Mouse (Mus musculus) limb, embryonic 12.5 days (tissue): ENCODE measurements around the gene Pbx2. TPM values are rescaled to one million over a fixed set of nuclear protein-coding genes. Genes with fewer than 3 reads are reported as not detected.

Experiments
- ATAC-seq: fragments of 200-750 bp; cut with Nextera tagmentation; 2 replicates; pipeline ENCODE4 v1.8.0; 2017; ENCODE audit warnings: low read depth, moderate TSS enrichment; ENCODE audit not compliant: insufficient number of reproducible peaks, insufficient read depth, low FRiP score, low TSS enrichment
- H3K27ac ChIP-seq: fragments of 300-500 bp; sonication (generic); 2 replicates; pipeline ENCODE4 v1.5.1; 2016; ENCODE audit warnings: mild to moderate bottlenecking, moderate library complexity
- H3K27me3 ChIP-seq: fragments of 300-500 bp; sonication (generic); 2 replicates; pipeline ENCODE4 v1.6.1; 2016; ENCODE audit warnings: mild to moderate bottlenecking, moderate library complexity
- H3K36me3 ChIP-seq: fragments of 300-500 bp; sonication (generic); 2 replicates; pipeline ENCODE4 v1.6.1; 2016; ENCODE audit warnings: mild to moderate bottlenecking, moderate library complexity
- H3K4me1 ChIP-seq: fragments of 300-500 bp; sonication (generic); replicated peaks from 2 replicates; pipeline ENCODE4 v1.6.1; 2016
- H3K4me2 ChIP-seq: fragments of 300-500 bp; sonication (generic); 2 replicates; pipeline ENCODE4 v1.6.1; 2016; ENCODE audit warnings: mild to moderate bottlenecking, moderate library complexity
- H3K4me3 ChIP-seq: fragments of 300-500 bp; sonication (generic); replicated peaks from 2 replicates; pipeline ENCODE4 v1.5.1; 2016; ENCODE audit warnings: mild to moderate bottlenecking
- H3K9ac ChIP-seq: fragments of 300-500 bp; sonication (generic); replicated peaks from 2 replicates; pipeline ENCODE4 v1.6.1; 2016; ENCODE audit warnings: mild to moderate bottlenecking, moderate library complexity
- H3K9me3 ChIP-seq: fragments of 300-500 bp; sonication (generic); 2 replicates; pipeline ENCODE4 v1.6.1; 2016; ENCODE audit warnings: mild to moderate bottlenecking, moderate library complexity
- WGBS: fragments of 180-500 bp; shearing (Covaris S2); methylation state at CpG from one replicate; pipeline ENCODE4 v1.1.7; 2016; 5-methylcytosine and 5-hydroxymethylcytosine counted together
- polyA plus RNA-seq: library from polyadenylated mRNA; unstranded; fragments of >200 nt; fragmentation: Nextera tagmentation; extraction: Ambion mirVana; gene quantifications from 2 replicates; pipeline ENCODE4 v1.2.1, GENCODE M21; 2016

Gene Pbx2
- polyA plus RNA-seq, 1 experiment from 2014 or later: 24.6 TPM

DNA sequence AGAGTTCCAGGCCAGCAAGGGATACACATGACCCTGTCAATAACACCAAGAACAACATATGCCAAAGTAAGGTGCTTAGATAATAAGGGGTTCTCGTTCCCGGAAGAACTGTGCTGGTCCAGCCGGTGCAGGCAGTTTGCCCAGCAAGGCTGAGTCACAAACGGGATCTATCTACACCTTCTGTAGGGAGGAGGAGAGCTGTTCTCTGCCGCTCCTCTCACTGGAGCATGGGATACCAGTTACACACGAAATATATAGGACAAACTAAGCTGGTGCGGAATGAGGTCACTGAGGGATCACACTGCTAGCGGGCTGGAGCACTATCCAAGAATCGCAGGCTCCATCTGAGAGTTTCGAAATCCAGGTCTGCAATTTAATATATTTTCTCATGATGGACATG lies 52.9 kb downstream of the Pbx2 start:
- H3K4me2 ChIP-seq: no peak overlapping the region
- no peak overlapping the region for H3K4me3 ChIP-seq
- H3K27ac ChIP-seq: no peak overlapping the region
- peaks cover 10% of the 10 kb centered on the region for H3K36me3 ChIP-seq
- peaks cover 30% of the 10 kb centered on the region for H3K4me1 ChIP-seq
- no peak for ATAC-seq
- H3K9ac ChIP-seq: no peak overlapping the region
- H3K27me3 ChIP-seq: no peaks in the 10 kb centered on the region
- 84% methylated on average over 10 of the region's 10 CpGs for WGBS
- H3K9me3 ChIP-seq: 0 out of 2 replicates have a peak, but pooled peaks cover 5% of the 10 kb centered on the region

DNA sequence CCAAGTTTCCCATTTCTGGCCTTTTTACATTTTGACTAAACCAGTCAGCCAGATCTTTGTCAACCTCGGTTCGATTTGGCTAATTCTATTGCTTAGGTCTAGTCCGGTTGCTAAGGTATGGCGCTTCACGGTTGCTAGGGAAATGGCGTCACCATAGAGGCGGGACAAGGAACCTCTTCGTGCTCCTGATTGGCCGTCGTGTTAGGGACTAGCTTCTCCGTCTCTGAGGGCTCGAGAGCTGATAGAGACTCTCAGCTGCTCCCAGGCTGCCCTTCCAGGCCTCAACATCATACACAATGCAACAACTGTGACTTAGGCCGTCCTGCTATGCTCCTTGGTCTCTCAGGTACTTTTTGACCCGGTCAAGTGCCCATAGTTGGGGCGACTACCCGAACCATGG lies 53.5 kb downstream of the Pbx2 start, which contains the start of gene Fkbpl:
Gene Fkbpl, plus strand, starts transcription at position 157 of the 400 bp plus-strand sequence.
- Histone ChIP-seq H3K36me3 (peaks cover 17% of the 10 kb centered on the region), H3K9me3 (no peaks in the 10 kb centered on the region), H3K4me3 (peak within 1 kb of the TSS; percentile 63), H3K27ac (peak within 1 kb of the TSS; percentile 72), H3K4me2 (peak within 1 kb of the TSS; percentile 76), H3K27me3 (no peaks in the 10 kb centered on the region), H3K9ac (peak within 1 kb of the TSS; percentile 60), H3K4me1 (peaks cover 30% of the 10 kb centered on the region)
- WGBS: under 1% methylated on average over 16 of the region's 16 CpGs
- peak; percentile 53 for ATAC-seq

DNA sequence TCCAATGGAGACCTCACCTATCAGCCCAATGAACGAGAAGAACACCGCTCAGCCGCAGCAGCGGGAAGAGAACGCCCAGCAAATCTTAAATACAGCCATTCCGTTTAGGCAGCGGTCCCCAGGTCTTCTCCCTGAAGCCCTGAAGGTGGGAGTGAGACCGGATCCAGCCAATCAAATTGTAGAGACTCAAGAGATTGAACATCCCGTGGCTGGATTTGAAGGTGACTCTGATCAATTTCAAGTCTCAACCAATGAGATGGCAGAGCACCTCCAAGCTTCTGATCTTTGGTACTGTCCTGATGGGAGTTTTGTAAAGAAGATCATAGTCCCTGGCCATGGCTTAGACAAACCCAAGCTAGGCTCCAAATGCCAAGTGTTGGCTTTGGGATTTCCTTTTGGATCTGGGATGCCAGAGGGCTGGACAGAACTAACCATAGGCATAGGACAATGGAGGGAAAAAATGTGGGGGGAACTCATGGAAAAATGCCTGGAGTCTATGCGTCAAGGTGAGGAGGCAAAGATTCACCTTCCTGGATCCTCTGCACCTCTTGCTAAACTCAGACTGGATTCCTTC lies 54.3 kb downstream of the Pbx2 start:
- Histone ChIP-seq H3K27ac (peak overlapping the region; percentile 4; the same call in 1 of the 2 replicates), H3K9ac (peak overlapping the region; percentile 60), H3K4me3 (peak overlapping the region; percentile 63), H3K4me2 (peak overlapping the region; percentile 76), H3K27me3 (no peaks in the 10 kb centered on the region), H3K9me3 (no peaks in the 10 kb centered on the region), H3K36me3 (peaks cover 24% of the 10 kb centered on the region), H3K4me1 (peaks cover 29% of the 10 kb centered on the region)
- no peak for ATAC-seq
- WGBS: 44% methylated on average over 10 of the region's 10 CpGs

DNA sequence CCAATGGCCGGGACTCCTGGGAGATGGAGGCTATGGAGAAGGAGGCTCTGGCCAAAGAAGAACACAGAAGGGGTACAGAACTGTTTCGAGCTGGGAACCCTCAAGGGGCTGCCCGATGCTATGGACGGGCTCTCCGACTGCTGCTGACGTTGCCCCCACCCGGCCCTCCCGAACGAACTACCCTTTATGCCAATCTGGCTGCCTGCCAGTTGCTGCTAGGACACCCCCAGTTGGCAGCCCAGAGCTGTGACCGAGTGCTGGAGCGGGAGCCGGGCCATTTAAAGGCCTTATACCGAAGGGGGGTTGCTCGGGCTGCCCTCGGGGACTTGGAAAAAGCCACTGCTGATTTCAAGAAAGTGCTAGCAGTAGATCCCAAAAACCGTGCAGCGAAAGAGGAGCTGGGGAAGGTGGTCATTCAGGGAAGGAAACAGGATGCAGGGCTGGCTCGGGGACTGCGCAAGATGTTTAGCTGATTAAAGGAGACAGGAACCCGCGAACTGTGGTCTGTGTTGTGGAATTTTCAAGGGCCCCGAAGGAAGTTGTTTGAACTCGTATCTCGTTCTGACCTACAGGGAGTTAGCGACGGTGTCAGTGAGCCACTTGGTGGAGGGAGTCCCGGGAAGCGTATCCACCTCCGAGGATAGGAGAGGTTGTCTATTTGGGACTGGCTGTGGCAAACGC lies 54.9 kb downstream of the Pbx2 start:
- H3K4me2 ChIP-seq: peak overlapping the region; percentile 76; the same call in 1 of the 2 replicates
- no peak overlapping the region for H3K9ac ChIP-seq
- peaks cover 23% of the 10 kb centered on the region for H3K4me1 ChIP-seq
- H3K36me3 ChIP-seq: peaks cover 31% of the 10 kb centered on the region
- H3K4me3 ChIP-seq: peak overlapping the region; percentile 97
- no peaks in the 10 kb centered on the region for H3K9me3 ChIP-seq
- no peak for ATAC-seq
- no peaks in the 10 kb centered on the region for H3K27me3 ChIP-seq
- WGBS: 91% methylated on average over 30 of the region's 30 CpGs
- no peak overlapping the region for H3K27ac ChIP-seq

Other genes with a start within 250 kb of the Pbx2 start
- gene Btnl2, start 236.4 kb upstream of the Pbx2 start, polyA plus RNA-seq: not detected in 2 replicates
- not detected in 2 replicates for gene Btnl1, start 214.1 kb upstream of the Pbx2 start, polyA plus RNA-seq
- gene BC051142, start 192.4 kb upstream of the Pbx2 start, polyA plus RNA-seq: 0.40 and 1.3 TPM in 2 replicates
- not detected in 2 replicates for gene Btnl4, start 113.9 kb upstream of the Pbx2 start, polyA plus RNA-seq
- not detected in 2 replicates for gene Btnl6, start 73.9 kb upstream of the Pbx2 start, polyA plus RNA-seq
- gene Notch4, start 27.0 kb upstream of the Pbx2 start, polyA plus RNA-seq: 4.9 and 6.3 TPM in 2 replicates
- gene Gpsm3, start 1.5 kb upstream of the Pbx2 start, polyA plus RNA-seq: 2.6 and 3.8 TPM in 2 replicates
- 2.8 and 3.5 TPM in 2 replicates for gene Ager, start 6.6 kb downstream of the Pbx2 start, polyA plus RNA-seq
- 143 and 145 TPM in 2 replicates for gene Rnf5, start 12.4 kb downstream of the Pbx2 start, polyA plus RNA-seq
- 50.5 and 53.4 TPM in 2 replicates for gene Agpat1, start 13.0 kb downstream of the Pbx2 start, polyA plus RNA-seq
- 3.0 and 3.4 TPM in 2 replicates for gene Egfl8, start 24.7 kb downstream of the Pbx2 start, polyA plus RNA-seq
- gene Ppt2, start 37.2 kb downstream of the Pbx2 start, polyA plus RNA-seq: 15.9 and 17.6 TPM in 2 replicates
- gene Prrt1, start 38.3 kb downstream of the Pbx2 start, polyA plus RNA-seq: 0.20 and 0.28 TPM in 2 replicates
- 14.0 and 19.5 TPM in 2 replicates for gene Fkbpl, start 53.5 kb downstream of the Pbx2 start, polyA plus RNA-seq
- gene Atf6b, start 55.9 kb downstream of the Pbx2 start, polyA plus RNA-seq: 94.8 and 103 TPM in 2 replicates
- gene Tnxb, start 79.3 kb downstream of the Pbx2 start, polyA plus RNA-seq: not detected in 2 replicates
- not detected in 2 replicates for gene C4b, start 152.6 kb downstream of the Pbx2 start, polyA plus RNA-seq
- gene Cyp21a1, start 213.3 kb downstream of the Pbx2 start, polyA plus RNA-seq: not detected in 2 replicates
- 24.9 and 26.2 TPM in 2 replicates for gene Stk19, start 245.7 kb downstream of the Pbx2 start, polyA plus RNA-seq
- gene Dxo, start 245.8 kb downstream of the Pbx2 start, polyA plus RNA-seq: 70.8 and 81.7 TPM in 2 replicates